Mouse (Mus musculus) CH12.LX (cell line): ENCODE data around the gene Akap7.

Source experiments
- CTCF ChIP-seq, 2 experiments: IDR thresholded peaks in 1 of 2; conservative IDR thresholded peaks in 1 of 2; 2 replicates each; pipeline ENCODE4 v1.5.1; 2011 to 2012; ENCODE audit warnings: low read depth in 2 of 2, low read length in 2 of 2, improper control_type of control experiment in 1 of 2, inconsistent platforms in 1 of 2, mild to moderate bottlenecking in 1 of 2, moderate library complexity in 1 of 2
- EP300 ChIP-seq: IDR thresholded peaks from 2 replicates; pipeline ENCODE4 v1.6.1; 2011; ENCODE audit warnings: low read length, improper control_type of control experiment
- POLR2A ChIP-seq: IDR thresholded peaks from 2 replicates; pipeline ENCODE4 v1.6.1; 2011; ENCODE audit warnings: low read depth, mild to moderate bottlenecking, improper control_type of control experiment, low read length
- RAD21 ChIP-seq: IDR thresholded peaks from 2 replicates; pipeline ENCODE4 v1.6.1; 2011; ENCODE audit warnings: low read depth, mild to moderate bottlenecking, low read length, improper control_type of control experiment, moderate library complexity
- SIN3A ChIP-seq: IDR thresholded peaks from 2 replicates; pipeline ENCODE4 v1.6.1; 2012; ENCODE audit warnings: low read length, improper control_type of control experiment, inconsistent platforms
- ZNF384 ChIP-seq: IDR thresholded peaks from 2 replicates; pipeline ENCODE4 v1.6.1; 2012; ENCODE audit warnings: low read depth, low read length, improper control_type of control experiment, inconsistent platforms

GRCm38 (mm10) chr10:25250108-25250507 is 57.6 kb downstream of the Akap7 start:
- TF ChIP-seq SIN3A, result no peak
- peak; percentile 83 to 84 for TF ChIP-seq CTCF (conservative IDR thresholded peaks at IDR 0.05 in 1 of 2, IDR thresholded peaks at IDR 0.05 in 1 of 2; ENCODE audit: low read depth in 2 of 2, low read length in 2 of 2)
- no peak for TF ChIP-seq ZNF384
- peak; percentile 65 for TF ChIP-seq RAD21
- no peak for TF ChIP-seq POLR2A
- TF ChIP-seq EP300, result no peak
